Mouse (Mus musculus) stomach, postnatal 0 days (tissue): ENCODE results near the gene Lifr. TPM values are rescaled to one million over a fixed set of nuclear protein-coding genes. Genes with fewer than 3 reads are reported as not detected.

Experiments
- ATAC-seq: fragments of 200-750 bp; cut with Nextera tagmentation; 2 replicates; pipeline ENCODE4 v1.8.0; 2017; ENCODE audit not compliant: low FRiP score, low TSS enrichment
- DNase-seq: peaks from one replicate; pipeline ENCODE4 v3.0.0-alpha.2; 2016; ENCODE audit warnings: low spot score
- H3K27ac ChIP-seq: fragments of 300-500 bp; sonication (generic); replicated peaks from 2 replicates; pipeline ENCODE4 v1.5.1; 2014; ENCODE audit warnings: mild to moderate bottlenecking, control low read depth
- H3K27me3 ChIP-seq: fragments of 300-500 bp; sonication (generic); 2 replicates; pipeline ENCODE4 v1.6.1; 2014; ENCODE audit warnings: low read length; ENCODE audit not compliant: control insufficient read depth, insufficient read depth
- H3K36me3 ChIP-seq: fragments of 300-500 bp; sonication (generic); 2 replicates; pipeline ENCODE4 v1.6.1; 2014; ENCODE audit warnings: low read length, mixed read lengths; ENCODE audit not compliant: control insufficient read depth, insufficient read depth
- H3K4me1 ChIP-seq: fragments of 300-500 bp; sonication (generic); replicated peaks from 2 replicates; pipeline ENCODE4 v1.6.1; 2014; ENCODE audit warnings: antibody characterized with exemption; ENCODE audit not compliant: control insufficient read depth, insufficient read depth
- H3K4me2 ChIP-seq: fragments of 300-500 bp; sonication (generic); replicated peaks from 2 replicates; pipeline ENCODE4 v1.6.1; 2014; ENCODE audit warnings: low read depth, mild to moderate bottlenecking, control low read depth, moderate library complexity
- H3K4me3 ChIP-seq: fragments of 300-500 bp; sonication (generic); 2 replicates; pipeline ENCODE4 v1.5.1; 2014; ENCODE audit warnings: low read depth, low read length, control low read depth
- H3K9ac ChIP-seq: fragments of 300-500 bp; sonication (generic); 2 replicates; pipeline ENCODE4 v1.6.1; 2014; ENCODE audit warnings: mild to moderate bottlenecking, low read length, control low read depth, mixed read lengths
- H3K9me3 ChIP-seq: fragments of 300-500 bp; sonication (generic); 2 replicates; pipeline ENCODE4 v1.6.1; 2016; ENCODE audit warnings: low read length; ENCODE audit not compliant: control insufficient read depth
- CTCF ChIP-seq: IDR thresholded peaks from 2 replicates; pipeline ENCODE4 v1.5.1; 2016; ENCODE audit warnings: antibody characterized with exemption, low read depth, mild to moderate bottlenecking, moderate library complexity
- EP300 ChIP-seq: optimal IDR thresholded peaks from 2 replicates; pipeline ENCODE3; 2016; ENCODE audit warnings: antibody characterized with exemption
- WGBS: fragments of 180-500 bp; shearing (Covaris S2); extraction: QIAGEN DNeasy Blood & Tissue Kit; methylation state at CpG from one replicate; pipeline ENCODE4 v1.1.7; 2014; 5-methylcytosine and 5-hydroxymethylcytosine counted together
- polyA plus RNA-seq: library from polyadenylated mRNA; unstranded; fragments of >200 nt; fragmentation: Nextera tagmentation; extraction: Ambion mirVana; gene quantifications from 2 replicates; pipeline ENCODE4 v1.2.1, GENCODE M21; 2015

Gene Lifr
- polyA plus RNA-seq, 1 experiment from 2014 or later, result 15.6 TPM

DNA sequence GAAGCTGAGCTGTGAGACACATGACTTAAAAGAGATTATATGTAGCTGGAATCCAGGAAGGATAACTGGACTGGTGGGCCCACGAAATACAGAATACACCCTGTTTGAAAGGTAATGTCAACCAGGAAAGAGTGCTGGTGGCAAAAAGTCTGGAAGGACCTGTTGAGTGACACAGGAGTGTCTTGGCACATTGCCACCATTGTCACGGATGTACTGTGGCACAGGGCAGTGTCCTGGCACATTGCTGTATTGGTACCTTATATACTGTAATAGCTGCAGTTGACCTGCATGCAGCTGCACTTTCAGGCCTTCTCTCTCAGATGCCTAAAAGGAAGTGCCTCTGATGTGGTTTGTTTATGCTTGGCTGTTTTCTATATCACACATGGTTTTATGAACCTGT, 82.5 kb downstream of the Lifr start:
- Histone ChIP-seq H3K4me3 (no peak overlapping the region), H3K4me2 (no peak overlapping the region), H3K27me3 (no peaks in the 10 kb centered on the region), H3K27ac (no peak overlapping the region), H3K9me3 (no peaks in the 10 kb centered on the region), H3K36me3 (peaks cover 15% of the 10 kb centered on the region; the same call in 1 of the 2 replicates), H3K9ac (no peak overlapping the region), H3K4me1 (no peaks in the 10 kb centered on the region)
- DNase-seq (no peak), ATAC-seq (no peak)
- WGBS, result 55% methylated on average over 2 of the region's 2 CpGs
- no peak for TF ChIP-seq CTCF
- TF ChIP-seq EP300, result no peak

GRCm38 (mm10) chr15:7173346-7173745, 82.9 kb downstream of the Lifr start:
- ATAC-seq, result no peak
- no peaks in the 10 kb centered on the region for H3K4me1 ChIP-seq
- no peak overlapping the region for H3K4me2 ChIP-seq
- no peak overlapping the region for H3K27ac ChIP-seq
- TF ChIP-seq CTCF (no peak), EP300 (no peak)
- no peaks in the 10 kb centered on the region for H3K9me3 ChIP-seq
- WGBS, result 68% methylated on average over 7 of the region's 7 CpGs
- H3K4me3 ChIP-seq, result no peak overlapping the region
- no peak for DNase-seq
- H3K36me3 ChIP-seq, result peaks cover 15% of the 10 kb centered on the region; the same call in 1 of the 2 replicates
- H3K9ac ChIP-seq, result no peak overlapping the region
- no peaks in the 10 kb centered on the region for H3K27me3 ChIP-seq

GRCm38 (mm10) chr15:7173776-7174175, 83.4 kb downstream of the Lifr start:
- Histone ChIP-seq H3K4me1 (no peaks in the 10 kb centered on the region), H3K27me3 (no peaks in the 10 kb centered on the region), H3K4me2 (no peak overlapping the region), H3K36me3 (peaks cover 15% of the 10 kb centered on the region; the same call in 1 of the 2 replicates), H3K9me3 (no peaks in the 10 kb centered on the region), H3K9ac (no peak overlapping the region), H3K4me3 (no peak overlapping the region), H3K27ac (no peak overlapping the region)
- WGBS, result 87% methylated on average over 8 of the region's 8 CpGs
- no peak for ATAC-seq
- no peak for DNase-seq
- TF ChIP-seq EP300, result no peak
- no peak for TF ChIP-seq CTCF

DNA sequence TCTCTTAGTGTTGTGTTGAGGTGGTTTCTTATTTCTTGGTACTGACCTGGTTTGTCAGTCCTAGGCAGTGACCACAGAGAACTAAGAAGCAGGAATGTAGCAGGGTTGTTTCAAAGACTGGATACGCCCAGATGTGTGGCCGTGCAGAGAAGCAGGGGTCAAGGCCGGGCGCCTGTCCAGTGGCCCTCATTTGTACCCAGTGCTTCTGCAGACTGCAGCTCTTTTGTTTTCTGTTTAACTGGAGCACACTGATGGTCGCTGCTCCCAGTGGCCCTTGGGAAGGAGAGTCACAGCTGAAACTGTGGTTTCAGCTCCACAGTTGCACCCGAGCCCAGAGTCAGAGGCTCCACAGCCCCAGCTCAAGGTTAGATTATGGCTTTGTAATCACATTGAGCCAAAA, 90.2 kb downstream of the Lifr start:
- H3K4me3 ChIP-seq, result no peak overlapping the region

DNA sequence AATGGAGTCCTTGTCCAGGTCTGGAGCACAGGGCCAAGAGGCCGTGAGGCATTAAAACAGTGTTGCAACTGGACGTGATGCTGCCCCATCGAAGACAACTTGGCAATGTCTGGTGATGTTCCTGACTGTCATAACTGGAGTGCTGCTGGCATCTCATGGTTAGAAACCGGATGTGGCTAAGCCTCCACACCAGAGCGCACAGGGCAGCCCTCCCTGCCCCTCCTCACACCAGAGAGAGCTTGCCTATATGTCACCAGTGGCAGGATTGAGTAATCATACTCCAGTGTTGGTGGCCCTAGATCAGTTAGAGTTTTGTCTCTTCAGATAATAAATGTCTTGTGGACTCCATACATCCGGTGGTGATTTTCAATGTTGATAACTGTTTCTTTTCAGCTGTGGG, 97.3 kb downstream of the Lifr start:
- Histone ChIP-seq H3K27ac (no peak overlapping the region), H3K27me3 (no peaks in the 10 kb centered on the region), H3K9ac (no peak overlapping the region), H3K4me2 (no peak overlapping the region), H3K9me3 (no peaks in the 10 kb centered on the region), H3K36me3 (peaks cover 14% of the 10 kb centered on the region; the same call in 1 of the 2 replicates), H3K4me1 (no peaks in the 10 kb centered on the region), H3K4me3 (no peak overlapping the region)
- TF ChIP-seq CTCF (no peak), EP300 (no peak)
- ATAC-seq (no peak), DNase-seq (no peak)
- 87% methylated on average over 6 of the region's 6 CpGs for WGBS

More for the DNA sequence above, 90.2 kb downstream of the Lifr start:
- TF ChIP-seq CTCF, result no peak
- no peak for TF ChIP-seq EP300
- H3K9me3 ChIP-seq, result no peaks in the 10 kb centered on the region
- H3K4me2 ChIP-seq, result no peak overlapping the region
- no peaks in the 10 kb centered on the region for H3K4me1 ChIP-seq
- no peak for DNase-seq
- 76% methylated on average over 6 of the region's 6 CpGs for WGBS
- no peaks in the 10 kb centered on the region for H3K27me3 ChIP-seq
- H3K36me3 ChIP-seq, result peaks cover 25% of the 10 kb centered on the region; the same call in 1 of the 2 replicates
- no peak overlapping the region for H3K27ac ChIP-seq
- no peak overlapping the region for H3K9ac ChIP-seq
- ATAC-seq, result no peak

DNA sequence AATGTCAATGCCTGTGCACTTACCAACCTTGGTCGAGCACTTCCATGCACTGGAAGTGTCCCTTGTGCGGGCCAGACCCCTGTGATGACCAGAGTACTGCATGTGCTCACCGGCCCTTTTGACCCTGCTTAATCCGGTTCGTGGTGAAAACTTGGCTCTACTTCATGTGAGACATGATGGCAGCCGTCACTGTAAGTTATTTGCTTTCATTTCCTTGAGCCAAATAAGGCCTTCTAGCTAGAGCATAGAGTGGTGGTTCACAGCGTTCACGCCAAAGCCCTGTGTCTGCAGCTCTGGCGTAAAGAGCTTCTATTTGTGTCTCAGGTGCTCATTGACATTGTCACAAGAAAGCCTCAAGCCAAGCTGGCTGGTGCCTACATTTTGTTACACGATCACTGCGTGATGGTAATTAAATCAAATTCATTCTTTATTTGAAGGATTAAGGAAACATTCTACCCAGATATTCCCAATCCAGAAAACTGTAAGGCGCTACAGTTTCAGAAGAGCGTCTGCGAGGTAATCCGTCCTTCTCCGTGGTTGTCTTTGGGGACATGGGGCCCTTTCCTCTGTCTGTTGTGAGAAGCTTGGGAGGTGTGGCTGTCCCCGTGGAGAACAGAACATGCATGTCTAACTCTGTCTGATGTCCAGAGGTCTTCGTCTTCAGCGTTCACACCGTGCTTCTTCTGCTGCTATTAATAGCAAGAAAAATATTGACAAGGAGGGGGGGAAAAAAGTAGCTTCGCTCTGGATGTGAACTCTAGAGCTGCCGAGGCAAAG, 99.5 kb downstream of the Lifr start:
- ATAC-seq (no peak), DNase-seq (no peak)
- no peaks in the 10 kb centered on the region for H3K4me1 ChIP-seq
- no peak for TF ChIP-seq CTCF
- TF ChIP-seq EP300, result no peak
- no peak overlapping the region for H3K9ac ChIP-seq
- no peak overlapping the region for H3K4me2 ChIP-seq
- no peaks in the 10 kb centered on the region for H3K9me3 ChIP-seq
- no peaks in the 10 kb centered on the region for H3K27me3 ChIP-seq
- H3K4me3 ChIP-seq, result no peak overlapping the region
- no peak overlapping the region for H3K27ac ChIP-seq
- H3K36me3 ChIP-seq, result peaks cover 14% of the 10 kb centered on the region; the same call in 1 of the 2 replicates
- WGBS, result 76% methylated on average over 22 of the region's 22 CpGs
